Comparison of ENCODE assay signal across 7 mouse cellular contexts in genomic region chr6:37447704-37448466, GRCm38 (mm10). TPM values are rescaled to one million over a fixed set of nuclear protein-coding genes. Genes with fewer than 3 reads are reported as not detected.
A peak's percentile ranks its signal among the peaks of the same experiment; 100 is the strongest.
DNase-seq lines count a peak whose midpoint lies in the region; ATAC-seq lines count a peak whose summit lies in the region.

No protein-coding gene starts in this region.

- peaks cover under 1% of the 10 kb centered on the region; the same call in 1 of the 2 replicates for H3K4me1 ChIP-seq in hindbrain, embryonic 12.5 days

- H3K4me2 ChIP-seq in hindbrain, embryonic 12.5 days (replicated peaks), result no peak overlapping the region

- no peaks in the 10 kb centered on the region for H3K9me3 ChIP-seq in hindbrain, embryonic 12.5 days (replicated peaks)

- 0 out of 2 replicates have a peak, but pooled peaks have one; percentile 52 for ATAC-seq in hindbrain, embryonic 12.5 days (ENCODE audit: low FRiP score)
- ATAC-seq in megakaryocyte, adult 5-6 weeks (ENCODE audit: poor library complexity, severe bottlenecking), result peak; percentile 88

- no peak overlapping the region for H3K9ac ChIP-seq in hindbrain, embryonic 12.5 days

- 25% methylated on average over 10 of the region's 10 CpGs for WGBS in hindbrain, embryonic 12.5 days

- no peaks in the 10 kb centered on the region for H3K36me3 ChIP-seq in hindbrain, embryonic 12.5 days

- no peak overlapping the region for H3K4me3 ChIP-seq in hindbrain, embryonic 12.5 days

- H3K27me3 ChIP-seq in hindbrain, embryonic 12.5 days, result no peaks in the 10 kb centered on the region

- no peak overlapping the region for H3K27ac ChIP-seq in hindbrain, embryonic 12.5 days

- DNase-seq in MEL-GATA-1-ER (ENCODE audit: extremely low read depth, low read depth), result peak; percentile 2
- peak; percentile 17 for DNase-seq in c-Kit-negative CD71-positive TER-119-positive erythroid progenitor cells, embryonic 14.5 days (ENCODE audit: low read depth, low spot score)
- DNase-seq in fibroblast of lung, adult 2 months (ENCODE audit: low read depth), result peak; percentile 41
- peak; percentile 64 to 83 for DNase-seq in layer of hippocampus, postnatal 25 days (ENCODE audit: extremely low spot score in 1 of 2, low spot score in 1 of 2)
- DNase-seq in right cerebral cortex, postnatal 4 days, result peak; percentile 74

RNA-seq across cellular contexts. Expression of gene Creb3l2, which starts 5.9 kb away (rescaled TPM):
- polyA plus RNA-seq in hindbrain, embryonic 12.5 days (2016; fragmentation: Nextera tagmentation; extraction: Ambion mirVana), result 14.9 and 16.7 TPM in 2 replicates
- 10 to 100 TPM in 1 of 2 experiments, 1 to 10 TPM in 1; 8.8 to 10.3 TPM for total RNA-seq in layer of hippocampus, postnatal 25 days (2021)
- total RNA-seq in megakaryocyte, adult 5-6 weeks (2015), result 7.8 and 8.0 TPM in 2 replicates
- total RNA-seq in megakaryocyte, adult 5-6 weeks (2017), result 2.8 and 3.0 TPM in 2 replicates

Comparison
In these comparisons a context has a peak if more than half of its experiments do, and no peak if none do; other contexts are left out.
1. DNase-seq: peak in every context shown above with its lines; median percentile 74 in right cerebral cortex, postnatal 4 days; 74 in layer of hippocampus, postnatal 25 days; 41 in fibroblast of lung, adult 2 months; 17 in c-Kit-negative CD71-positive TER-119-positive erythroid progenitor cells, embryonic 14.5 days; 2 in MEL-GATA-1-ER.